In genomic region chr2:167552292-167552691, GRCm38 (mm10) we compare ENCODE assay signal across 16 mouse cellular contexts. TPM values are rescaled to one million over a fixed set of nuclear protein-coding genes. Genes with fewer than 3 reads are reported as not detected.
A peak's percentile ranks its signal among the peaks of the same experiment; 100 is the strongest.
DNase-seq lines count a peak whose midpoint lies in the region; ATAC-seq and TF ChIP-seq lines count a peak whose summit lies in the region.
"Had no signal": no experiment of that assay in that cellular context is flagged by ENCODE, and none has a peak within 500 bp of the region (broad histone marks: within the 10 kb centered on the region; RNA-seq: fewer than 3 reads in every experiment).

No protein-coding gene starts in this region.

- peaks cover 16% of the 10 kb centered on the region for H3K4me1 ChIP-seq in intestine, embryonic 14.5 days (replicated peaks; ENCODE audit: control insufficient read depth, insufficient read depth, low read length)
- no peaks in the 10 kb centered on the region for H3K4me1 ChIP-seq in intestine, postnatal 0 days (replicated peaks; ENCODE audit: control insufficient read depth, insufficient read depth, low read length)
- peaks cover 29% of the 10 kb centered on the region for H3K4me1 ChIP-seq in embryonic facial prominence, embryonic 13.5 days
- peaks cover 13% of the 10 kb centered on the region for H3K4me1 ChIP-seq in stomach, embryonic 15.5 days
- H3K4me1 ChIP-seq: forebrain, embryonic 15.5 days had no signal

- no peaks in the 10 kb centered on the region for H3K9me3 ChIP-seq in intestine, embryonic 14.5 days (ENCODE audit: control insufficient read depth, low read length)
- no peaks in the 10 kb centered on the region for H3K9me3 ChIP-seq in intestine, postnatal 0 days (ENCODE audit: control insufficient read depth)
- H3K9me3 ChIP-seq in embryonic facial prominence, embryonic 13.5 days, result no peaks in the 10 kb centered on the region
- H3K9me3 ChIP-seq in stomach, embryonic 15.5 days, result no peaks in the 10 kb centered on the region
- H3K9me3 ChIP-seq: forebrain, embryonic 15.5 days had no signal

- no peak overlapping the region for H3K4me2 ChIP-seq in intestine, embryonic 14.5 days (ENCODE audit: low read length)
- no peak overlapping the region for H3K4me2 ChIP-seq in intestine, postnatal 0 days (replicated peaks; ENCODE audit: low read depth)
- no peak overlapping the region for H3K4me2 ChIP-seq in embryonic facial prominence, embryonic 13.5 days
- no peak overlapping the region for H3K4me2 ChIP-seq in stomach, embryonic 15.5 days
- H3K4me2 ChIP-seq: embryonic facial prominence, embryonic 12.5 days; forebrain, embryonic 15.5 days; limb, embryonic 12.5 days had no signal

- no peaks in the 10 kb centered on the region for H3K27me3 ChIP-seq in intestine, embryonic 14.5 days (replicated peaks; ENCODE audit: control insufficient read depth, insufficient read depth, low read length)
- no peaks in the 10 kb centered on the region for H3K27me3 ChIP-seq in intestine, postnatal 0 days (replicated peaks; ENCODE audit: control insufficient read depth, insufficient read depth, low read length)
- no peaks in the 10 kb centered on the region for H3K27me3 ChIP-seq in embryonic facial prominence, embryonic 13.5 days
- H3K27me3 ChIP-seq in stomach, embryonic 15.5 days (replicated peaks), result no peaks in the 10 kb centered on the region
- H3K27me3 ChIP-seq: embryonic facial prominence, embryonic 12.5 days; forebrain, embryonic 15.5 days; limb, embryonic 12.5 days had no signal

- H3K36me3 ChIP-seq in intestine, embryonic 14.5 days (ENCODE audit: control insufficient read depth, insufficient read depth, low read length), result no peaks in the 10 kb centered on the region
- H3K36me3 ChIP-seq in intestine, postnatal 0 days (ENCODE audit: control insufficient read depth, insufficient read depth), result no peaks in the 10 kb centered on the region
- H3K36me3 ChIP-seq in embryonic facial prominence, embryonic 13.5 days, result no peaks in the 10 kb centered on the region
- no peaks in the 10 kb centered on the region for H3K36me3 ChIP-seq in stomach, embryonic 15.5 days
- H3K36me3 ChIP-seq: embryonic facial prominence, embryonic 12.5 days; forebrain, embryonic 15.5 days; limb, embryonic 12.5 days had no signal

- H3K9ac ChIP-seq in intestine, embryonic 14.5 days (ENCODE audit: low read length), result no peak overlapping the region
- H3K9ac ChIP-seq in intestine, postnatal 0 days (ENCODE audit: low read depth, low read length), result no peak overlapping the region
- H3K9ac ChIP-seq in embryonic facial prominence, embryonic 13.5 days, result no peak overlapping the region
- H3K9ac ChIP-seq in stomach, embryonic 15.5 days, result no peak overlapping the region
- H3K9ac ChIP-seq: embryonic facial prominence, embryonic 12.5 days; forebrain, embryonic 15.5 days; limb, embryonic 12.5 days had no signal

- 74% methylated on average over 4 of the region's 4 CpGs for WGBS in intestine, embryonic 14.5 days
- WGBS in intestine, postnatal 0 days, result 82% methylated on average over 4 of the region's 4 CpGs
- 83% methylated on average over 4 of the region's 4 CpGs for WGBS in embryonic facial prominence, embryonic 13.5 days
- 79% methylated on average over 4 of the region's 4 CpGs for WGBS in stomach, embryonic 15.5 days

- no peak for TF ChIP-seq CTCF in intestine, postnatal 0 days (IDR thresholded peaks at IDR 0.05; ENCODE audit: low read depth)

- DNase-seq in heart, adult 11 months, result peak; percentile 83
- DNase-seq in heart, postnatal 36 days, result no peak
- DNase-seq in intestine, embryonic 14.5 days (ENCODE audit: low spot score), result no peak
- DNase-seq in Muller cell, postnatal 12 days (ENCODE audit: inconsistent ontology term), result no peak
- DNase-seq in layer of hippocampus, adult 9-11 months, result no peak
- DNase-seq: cerebellum, postnatal 10 days; gastrocnemius, postnatal 25 days; kidney, postnatal 36 days; lung, postnatal 36 days; midbrain, embryonic 14.5 days had no signal

- intact Hi-C loops in heart, postnatal 36 days (cut with DNase I), result no loop called here

- no peak for ATAC-seq in intestine, embryonic 14.5 days (replicated peaks; ENCODE audit: low FRiP score, low TSS enrichment, low read depth)
- no peak for ATAC-seq in intestine, postnatal 0 days
- no peak for ATAC-seq in embryonic facial prominence, embryonic 13.5 days (ENCODE audit: insufficient number of reproducible peaks, insufficient read depth, low FRiP score, low TSS enrichment, low read depth)
- ATAC-seq in stomach, embryonic 15.5 days (ENCODE audit: insufficient read depth, low FRiP score, low read depth), result no peak
- ATAC-seq: forebrain, embryonic 15.5 days had no signal

- H3K4me3 ChIP-seq in intestine, embryonic 14.5 days (ENCODE audit: low read depth, low read length), result no peak overlapping the region
- no peak overlapping the region for H3K4me3 ChIP-seq in intestine, postnatal 0 days (ENCODE audit: low read depth, low read length)
- H3K4me3 ChIP-seq in embryonic facial prominence, embryonic 13.5 days, result no peak overlapping the region
- no peak overlapping the region for H3K4me3 ChIP-seq in stomach, embryonic 15.5 days (replicated peaks)
- H3K4me3 ChIP-seq: embryonic facial prominence, embryonic 12.5 days; forebrain, embryonic 15.5 days; limb, embryonic 12.5 days had no signal

- peak overlapping the region; percentile 63; the same call in 1 of the 2 replicates for H3K27ac ChIP-seq in intestine, embryonic 14.5 days (ENCODE audit: low read depth)
- no peak overlapping the region for H3K27ac ChIP-seq in intestine, postnatal 0 days (ENCODE audit: low read depth, low read length)
- peak overlapping the region; percentile 82 for H3K27ac ChIP-seq in embryonic facial prominence, embryonic 13.5 days
- H3K27ac ChIP-seq in stomach, embryonic 15.5 days, result 0 out of 2 replicates have a peak overlapping the region, but pooled peaks have one; percentile 4
- H3K27ac ChIP-seq: forebrain, embryonic 15.5 days had no signal

RNA-seq across cellular contexts. Expression of gene Snai1, which starts 14.3 kb away (rescaled TPM):
- total RNA-seq in heart, postnatal 36 days (2021), result 1 to 10 TPM; 1.5 to 2.0 TPM
- polyA plus RNA-seq in intestine, embryonic 14.5 days (2014; fragmentation: Nextera tagmentation; extraction: Ambion mirVana), result 17.4 and 19.2 TPM in 2 replicates
- polyA plus RNA-seq in intestine, postnatal 0 days (2015; fragmentation: Nextera tagmentation; extraction: Ambion mirVana), result 5.4 and 8.0 TPM in 2 replicates
- polyA plus RNA-seq in embryonic facial prominence, embryonic 13.5 days (2015; fragmentation: Nextera tagmentation; extraction: Ambion mirVana), result 113 and 129 TPM in 2 replicates
- polyA plus RNA-seq in stomach, embryonic 15.5 days (2015; fragmentation: Nextera tagmentation; extraction: Ambion mirVana), result 13.6 and 16.0 TPM in 2 replicates

RNA-seq across cellular contexts. Expression of gene Spata2, which starts 59.6 kb away (rescaled TPM):
- 10 to 100 TPM; 13.6 to 14.6 TPM for total RNA-seq in heart, postnatal 36 days (2021)
- 13.9 and 15.1 TPM in 2 replicates for polyA plus RNA-seq in intestine, embryonic 14.5 days (2014; fragmentation: Nextera tagmentation; extraction: Ambion mirVana)
- 11.5 and 13.5 TPM in 2 replicates for polyA plus RNA-seq in intestine, postnatal 0 days (2015; fragmentation: Nextera tagmentation; extraction: Ambion mirVana)
- polyA plus RNA-seq in embryonic facial prominence, embryonic 13.5 days (2015; fragmentation: Nextera tagmentation; extraction: Ambion mirVana), result 15.4 TPM in 2 replicates
- polyA plus RNA-seq in stomach, embryonic 15.5 days (2015; fragmentation: Nextera tagmentation; extraction: Ambion mirVana), result 11.2 and 13.2 TPM in 2 replicates

RNA-seq across cellular contexts. Expression of gene Rnf114, which starts 59.8 kb away (rescaled TPM):
- 10 to 100 TPM; 68.2 to 70.1 TPM for total RNA-seq in heart, postnatal 36 days (2021)
- polyA plus RNA-seq in intestine, embryonic 14.5 days (2014; fragmentation: Nextera tagmentation; extraction: Ambion mirVana), result 82.8 and 85.0 TPM in 2 replicates
- polyA plus RNA-seq in intestine, postnatal 0 days (2015; fragmentation: Nextera tagmentation; extraction: Ambion mirVana), result 62.2 and 64.8 TPM in 2 replicates
- polyA plus RNA-seq in embryonic facial prominence, embryonic 13.5 days (2015; fragmentation: Nextera tagmentation; extraction: Ambion mirVana), result 88.4 and 91.9 TPM in 2 replicates
- polyA plus RNA-seq in stomach, embryonic 15.5 days (2015; fragmentation: Nextera tagmentation; extraction: Ambion mirVana), result 66.5 and 71.9 TPM in 2 replicates
